Mouse (Mus musculus) left cerebral cortex, adult 9 months (tissue): ENCODE measurements around the gene Cacybp.
A peak's percentile ranks its signal among the peaks of the same experiment; 100 is the strongest.

ENCODE experiments used
- DNase-seq, 2 experiments: peaks; one replicate each; pipeline ENCODE4 v3.0.0; 2022; ENCODE audit warnings: low spot score in 2 of 2

The Cacybp gene

GRCm38 (mm10) chr1:160217898-160218297 lies 5.2 kb upstream of the Cacybp start:
- no peak for DNase-seq

- DNase-seq, result no peak
These were observed 1.5 kb upstream of the Cacybp start for GRCm38 (mm10) chr1:160214171-160214570.

GRCm38 (mm10) chr1:160212123-160212691 lies 468 bp downstream of the Cacybp start:
- DNase-seq, result peak in 1 of 2 experiments; percentile 46

DNA sequence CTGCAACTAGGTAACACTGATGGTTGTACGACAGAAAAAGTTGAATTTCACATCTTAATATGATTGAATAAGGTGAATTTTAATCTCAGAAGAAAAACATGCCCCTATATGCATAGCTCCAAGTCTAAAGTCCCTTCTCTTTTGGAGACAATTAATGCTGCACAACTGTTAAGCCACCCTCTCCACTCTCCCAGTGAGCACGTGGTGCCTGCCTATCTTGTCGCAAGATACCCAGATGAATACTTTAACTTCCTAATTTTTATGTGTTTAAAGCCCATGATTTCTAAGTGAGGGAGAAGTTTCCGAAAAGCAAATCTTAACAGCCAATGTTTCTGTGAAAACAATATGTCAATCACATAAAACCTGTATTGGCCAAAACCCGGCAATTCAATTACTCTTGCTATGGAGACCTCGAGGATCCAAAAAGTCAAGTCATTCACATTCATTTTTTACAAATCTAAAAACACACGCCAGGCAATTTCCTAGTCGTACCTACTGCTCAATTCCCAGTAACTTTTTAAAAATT lies 1.0 kb downstream of the Cacybp start:
- DNase-seq, result no peak

DNA sequence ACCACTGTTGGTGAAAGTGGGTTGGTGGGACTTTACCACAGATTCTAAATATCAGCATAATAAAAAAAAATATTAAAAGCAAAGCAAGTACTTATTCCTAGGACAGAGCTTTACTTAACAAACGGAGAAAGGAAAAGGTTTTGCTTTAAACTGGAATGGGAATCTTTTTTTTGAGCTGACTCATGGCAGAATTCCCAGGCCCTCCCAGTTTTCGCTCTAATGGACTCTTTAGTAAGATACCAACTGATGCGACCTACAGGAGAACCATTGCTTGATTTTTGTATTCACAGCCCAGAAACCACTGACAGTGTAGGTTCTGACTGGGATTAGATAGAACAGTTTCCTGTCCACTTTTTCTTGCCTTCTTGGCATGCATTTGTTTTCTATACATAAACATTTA lies 2.1 kb downstream of the Cacybp start:
- no peak for DNase-seq

DNA sequence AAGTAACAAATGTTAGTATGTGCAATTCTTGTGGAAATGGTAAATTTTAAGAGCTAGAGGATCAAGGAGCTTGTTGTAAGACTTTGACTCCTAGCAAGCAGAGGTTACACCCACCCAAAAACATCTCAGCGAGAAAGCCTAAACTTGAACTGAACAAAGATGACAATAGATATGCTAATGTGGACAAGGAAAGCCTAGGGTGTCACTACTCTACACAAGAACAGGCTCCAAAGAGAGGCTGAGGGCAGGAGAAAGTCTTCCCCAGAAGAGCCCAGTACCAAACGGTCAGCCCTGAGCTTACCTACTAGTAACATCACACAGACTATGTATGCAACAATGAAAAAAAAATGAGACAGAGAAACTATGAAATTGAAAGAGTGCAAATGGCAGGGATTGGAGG lies 2.8 kb downstream of the Cacybp start:
- DNase-seq, result no peak

DNA sequence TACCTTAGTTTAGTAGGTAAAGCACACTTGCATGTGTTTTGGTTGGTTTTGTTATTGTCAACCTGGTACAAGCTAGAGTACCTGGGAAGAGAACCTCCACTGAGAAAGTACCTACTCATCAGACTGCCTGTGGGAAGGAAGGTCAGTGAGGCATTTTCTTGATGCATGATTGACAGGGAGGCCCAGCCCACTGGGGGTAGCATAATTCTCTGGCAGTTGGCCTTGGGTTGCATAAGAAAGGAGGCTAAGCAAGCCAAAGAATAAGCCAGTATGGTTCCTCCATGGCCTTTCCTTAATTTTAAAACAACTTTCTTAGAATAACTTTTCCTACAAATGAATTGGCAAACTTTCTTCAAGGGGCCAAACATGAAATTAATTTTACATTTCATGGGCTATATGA lies 7.2 kb downstream of the Cacybp start:
- DNase-seq, result no peak

- no peak for DNase-seq
These were observed 17.4 kb downstream of the Cacybp start for GRCm38 (mm10) chr1:160195337-160195663.

DNA sequence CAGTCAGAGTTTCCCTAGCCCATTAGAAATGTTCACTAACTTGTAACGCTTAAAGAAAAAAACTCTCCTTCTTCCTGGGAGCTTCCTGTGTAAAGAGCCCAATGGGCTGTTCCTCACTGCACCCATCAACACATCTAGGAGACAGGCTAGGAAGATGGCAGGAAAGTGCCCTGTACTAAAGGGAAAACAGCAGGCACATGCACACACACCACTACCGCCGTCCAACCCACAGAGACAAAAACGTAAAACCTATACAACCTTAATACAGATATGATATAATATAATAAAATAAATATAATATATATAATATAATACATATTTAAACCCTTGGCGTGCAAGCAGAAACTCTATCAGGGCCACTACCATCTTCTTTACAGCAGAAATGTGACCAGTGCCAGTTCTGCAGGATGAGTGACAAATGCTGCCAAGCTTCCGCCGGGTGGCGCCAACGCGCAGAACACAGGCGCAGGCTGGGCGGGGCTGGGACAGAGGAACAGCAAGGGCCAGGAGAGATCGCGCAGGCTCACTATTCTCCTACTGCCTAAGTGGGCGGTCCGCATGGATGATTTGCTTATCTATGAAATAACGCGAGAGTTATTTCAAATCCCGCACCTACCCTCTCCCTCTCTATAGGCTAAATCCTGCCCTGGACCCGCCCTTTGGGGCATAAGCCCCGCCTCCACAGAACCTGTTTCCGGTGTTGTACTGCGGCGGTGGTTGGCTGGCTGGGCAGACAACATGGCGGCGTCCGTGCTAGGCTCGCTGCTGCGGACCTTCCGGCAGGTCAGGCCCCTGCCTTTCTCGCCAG lies 17.9 kb downstream of the Cacybp start, which contains the start of gene Mrps14:
TSS of gene Mrps14 (plus strand) at position 687 of the 808 bp plus-strand sequence.
- DNase-seq, result peak; percentile 98

DNA sequence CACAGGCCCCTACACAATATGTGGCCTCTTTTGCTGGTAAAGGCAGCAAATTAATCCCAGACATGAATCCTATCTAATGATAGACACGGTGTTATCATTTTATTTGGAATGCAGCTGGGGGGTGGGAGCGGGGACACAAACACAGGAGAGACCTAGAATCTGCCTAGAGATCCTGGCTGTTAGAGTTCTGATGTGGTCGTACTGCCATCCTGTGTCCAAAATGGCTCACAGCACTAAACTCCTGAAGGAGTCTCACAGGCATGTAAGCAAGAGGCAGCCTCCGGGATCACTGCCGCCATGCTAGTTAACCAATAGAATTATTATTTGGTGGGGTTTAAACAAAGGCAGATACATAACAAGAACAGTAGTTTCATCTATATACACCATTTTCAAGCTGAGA lies 28.2 kb downstream of the Cacybp start:
- DNase-seq, result peak in 1 of 2 experiments; percentile 72

- DNase-seq, result no peak
These were observed 31.5 kb downstream of the Cacybp start for GRCm38 (mm10) chr1:160181216-160181615.

GRCm38 (mm10) chr1:160176903-160177302 lies 35.8 kb downstream of the Cacybp start:
- DNase-seq, result no peak

GRCm38 (mm10) chr1:160166600-160166999 lies 46.1 kb downstream of the Cacybp start:
- DNase-seq, result no peak

DNA sequence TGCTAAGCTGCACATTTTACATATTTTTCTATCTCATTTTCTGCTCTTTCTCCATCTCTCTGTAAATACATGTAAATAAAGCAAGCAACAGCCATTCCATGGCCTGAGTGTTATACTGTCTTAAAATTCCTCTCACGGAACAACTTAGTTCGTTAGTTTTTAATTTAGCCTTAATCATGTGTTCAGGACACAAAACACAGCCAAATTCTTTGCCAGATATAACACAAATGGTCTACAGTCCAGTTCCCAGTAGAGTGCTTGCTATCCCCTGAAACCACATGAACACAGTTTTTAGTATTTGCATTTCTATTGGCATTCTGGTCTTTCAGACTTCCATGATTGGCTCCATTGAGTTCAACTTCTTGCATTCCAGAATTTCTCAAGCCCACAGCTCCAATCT lies 54.5 kb downstream of the Cacybp start:
- DNase-seq, result no peak

DNA sequence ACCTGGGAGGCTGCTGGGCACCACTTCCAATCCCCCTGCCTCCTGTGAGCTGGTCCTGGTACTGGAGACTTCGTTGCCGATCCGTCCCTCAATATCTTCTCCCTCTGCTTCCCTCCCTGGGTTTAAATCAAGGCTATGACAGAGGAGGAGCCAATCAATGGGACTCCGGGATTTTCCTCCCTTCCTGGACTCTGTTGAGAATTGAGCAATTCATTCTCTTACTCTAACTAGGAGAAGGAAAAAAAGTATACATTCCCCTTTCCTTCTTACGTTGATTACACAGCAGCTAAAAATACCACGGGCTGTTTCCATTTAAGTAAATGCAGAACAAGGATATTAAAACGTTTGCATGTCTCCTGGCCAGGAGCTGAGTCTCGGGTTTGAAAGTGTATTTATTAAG lies 59.2 kb downstream of the Cacybp start, which contains the start of gene Tnn:
TSS of gene Tnn (minus strand) at position 101 of the 400 bp plus-strand sequence.
- no peak for DNase-seq
